Mouse (Mus musculus): ENCODE measurements around the gene Ptprn. TPM values are rescaled to one million over a fixed set of nuclear protein-coding genes. Genes with fewer than 3 reads are reported as not detected.

Gene Ptprn
- polyA plus RNA-seq, 1 experiment: 3.6 TPM

DNA sequence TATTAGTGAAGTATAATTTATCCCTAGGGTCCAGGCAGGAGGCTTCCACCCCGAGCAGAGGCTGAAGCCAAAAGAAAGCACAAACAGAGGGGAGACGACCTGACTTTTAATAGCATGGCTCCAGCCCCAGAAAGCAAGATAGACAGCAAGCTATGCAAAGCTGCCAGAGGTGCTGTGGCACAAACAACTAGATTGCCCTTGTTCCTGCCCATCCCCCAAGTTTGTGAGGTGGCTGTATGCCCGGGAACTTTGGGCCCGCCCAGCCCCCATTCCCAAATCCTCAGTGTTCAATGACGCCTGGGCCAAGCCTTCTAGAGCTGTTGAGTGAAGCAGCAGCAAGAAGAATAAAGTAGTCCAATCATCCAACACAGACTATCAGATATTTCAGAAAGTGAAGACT, 49.4 kb downstream of the Ptprn start:
- no peak overlapping the region for H3ac ChIP-seq (ENCODE audit: control insufficient read depth, insufficient read length)
- H3K27me3 ChIP-seq (ENCODE audit: control insufficient read depth, insufficient read depth, insufficient read length): no peaks in the 10 kb centered on the region
- no peak for TF ChIP-seq TCF3 (IDR thresholded peaks at IDR 0.05; ENCODE audit: insufficient read length, low read depth)
- TF ChIP-seq POLR2AphosphoS2 (IDR thresholded peaks at IDR 0.05; ENCODE audit: insufficient read length, low read depth): no peak
- TF ChIP-seq USF1 (IDR thresholded peaks at IDR 0.05; ENCODE audit: low read depth): no peak
- no peak for TF ChIP-seq MAX (IDR thresholded peaks at IDR 0.05; ENCODE audit: low read depth)
- no peak for TF ChIP-seq REST (IDR thresholded peaks at IDR 0.05; ENCODE audit: insufficient read depth, insufficient read length)
- no peak for TF ChIP-seq TCF12 (IDR thresholded peaks at IDR 0.05; ENCODE audit: insufficient read depth, poor library complexity, severe bottlenecking)
- no peak for TF ChIP-seq MYOG (IDR thresholded peaks at IDR 0.05; ENCODE audit: control insufficient read depth in 1 of 3, insufficient read depth in 1 of 3, insufficient read length in 2 of 3, low read depth in 2 of 3)
- TF ChIP-seq MYOD1 (IDR thresholded peaks at IDR 0.05; ENCODE audit: control insufficient read depth in 1 of 3, insufficient read length in 2 of 3, low read depth in 2 of 3): no peak
- no peak for TF ChIP-seq E2F4 (IDR thresholded peaks at IDR 0.05; ENCODE audit: insufficient read depth)
- no peak for TF ChIP-seq SRF (IDR thresholded peaks at IDR 0.05; ENCODE audit: control insufficient read depth, insufficient read length, low read depth)
- no peak for TF ChIP-seq CEBPB (IDR thresholded peaks at IDR 0.05; ENCODE audit: insufficient read depth, poor library complexity, severe bottlenecking)
- TF ChIP-seq POLR2A (IDR thresholded peaks at IDR 0.05; ENCODE audit: insufficient read length, low read depth): no peak
- H3K4me2 ChIP-seq (ENCODE audit: low read depth): peak overlapping the region; percentile 95
- H3K36me3 ChIP-seq (ENCODE audit: control insufficient read depth, insufficient read depth): peaks cover 22% of the 10 kb centered on the region
- no peak overlapping the region for H3K4me3 ChIP-seq
- H3K79me2 ChIP-seq (ENCODE audit: control insufficient read depth, insufficient read depth): peaks cover 46% of the 10 kb centered on the region

DNA sequence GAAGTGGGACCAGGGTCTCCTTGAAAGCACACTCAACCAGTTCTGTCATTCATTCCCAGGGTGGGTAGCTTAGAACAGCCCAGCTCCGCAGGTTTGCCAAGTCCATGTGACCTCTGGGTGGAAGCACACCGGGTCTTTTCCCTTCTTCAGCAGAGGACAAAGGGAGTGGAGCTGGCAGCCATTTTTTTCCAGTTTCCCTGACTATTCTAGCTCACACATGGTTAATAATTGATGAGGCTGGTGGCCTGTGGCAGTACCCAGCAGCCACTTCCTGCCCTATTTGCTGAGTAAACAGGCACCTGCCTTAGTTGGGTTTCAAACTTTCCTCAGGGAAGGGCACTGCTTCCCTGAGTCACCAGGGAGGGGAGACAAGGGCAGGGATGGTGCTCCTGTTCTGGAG, 49.9 kb downstream of the Ptprn start:
- TF ChIP-seq POLR2A (IDR thresholded peaks at IDR 0.05; ENCODE audit: insufficient read length, low read depth) (no peak), TCF3 (IDR thresholded peaks at IDR 0.05; ENCODE audit: insufficient read length, low read depth) (no peak), POLR2AphosphoS2 (IDR thresholded peaks at IDR 0.05; ENCODE audit: insufficient read length, low read depth) (peak; percentile 5)
- no peak overlapping the region for H3K4me3 ChIP-seq
- no peak overlapping the region for H3ac ChIP-seq (ENCODE audit: control insufficient read depth, insufficient read length)
- H3K27me3 ChIP-seq (ENCODE audit: control insufficient read depth, insufficient read depth, insufficient read length): no peaks in the 10 kb centered on the region
- peaks cover 22% of the 10 kb centered on the region for H3K36me3 ChIP-seq (ENCODE audit: control insufficient read depth, insufficient read depth)
- H3K79me2 ChIP-seq (ENCODE audit: control insufficient read depth, insufficient read depth): peaks cover 46% of the 10 kb centered on the region
- H3K4me2 ChIP-seq (ENCODE audit: low read depth): peak overlapping the region; percentile 95

GRCm38 (mm10) chr1:75213096-75213495, 51.2 kb downstream of the Ptprn start:
- TF ChIP-seq MYOD1 (IDR thresholded peaks at IDR 0.05; ENCODE audit: control insufficient read depth in 1 of 3, insufficient read length in 2 of 3, low read depth in 2 of 3) (no peak), E2F4 (IDR thresholded peaks at IDR 0.05; ENCODE audit: insufficient read depth) (no peak), CEBPB (IDR thresholded peaks at IDR 0.05; ENCODE audit: insufficient read depth, poor library complexity, severe bottlenecking) (no peak), POLR2A (IDR thresholded peaks at IDR 0.05; ENCODE audit: insufficient read length, low read depth) (no peak), MAX (IDR thresholded peaks at IDR 0.05; ENCODE audit: low read depth) (no peak), REST (IDR thresholded peaks at IDR 0.05; ENCODE audit: insufficient read depth, insufficient read length) (no peak), MYOG (IDR thresholded peaks at IDR 0.05; ENCODE audit: control insufficient read depth in 1 of 3, insufficient read depth in 1 of 3, insufficient read length in 2 of 3, low read depth in 2 of 3) (no peak), TCF3 (IDR thresholded peaks at IDR 0.05; ENCODE audit: insufficient read length, low read depth) (no peak), POLR2AphosphoS2 (IDR thresholded peaks at IDR 0.05; ENCODE audit: insufficient read length, low read depth) (no peak), USF1 (IDR thresholded peaks at IDR 0.05; ENCODE audit: low read depth) (no peak), SRF (IDR thresholded peaks at IDR 0.05; ENCODE audit: control insufficient read depth, insufficient read length, low read depth) (no peak), TCF12 (IDR thresholded peaks at IDR 0.05; ENCODE audit: insufficient read depth, poor library complexity, severe bottlenecking) (no peak)
- peaks cover 46% of the 10 kb centered on the region for H3K79me2 ChIP-seq (ENCODE audit: control insufficient read depth, insufficient read depth)
- H3ac ChIP-seq (ENCODE audit: control insufficient read depth, insufficient read length): no peak overlapping the region
- no peak overlapping the region for H3K4me2 ChIP-seq (ENCODE audit: low read depth)
- H3K36me3 ChIP-seq (ENCODE audit: control insufficient read depth, insufficient read depth): peaks cover 22% of the 10 kb centered on the region
- no peak overlapping the region for H3K4me3 ChIP-seq
- H3K27me3 ChIP-seq (ENCODE audit: control insufficient read depth, insufficient read depth, insufficient read length): no peaks in the 10 kb centered on the region

GRCm38 (mm10) chr1:75212542-75212941, 51.8 kb downstream of the Ptprn start:
- H3K79me2 ChIP-seq (ENCODE audit: control insufficient read depth, insufficient read depth): peaks cover 40% of the 10 kb centered on the region
- H3ac ChIP-seq (ENCODE audit: control insufficient read depth, insufficient read length): no peak overlapping the region
- no peak for TF ChIP-seq MYOG (IDR thresholded peaks at IDR 0.05; ENCODE audit: control insufficient read depth in 1 of 3, insufficient read depth in 1 of 3, insufficient read length in 2 of 3, low read depth in 2 of 3)
- TF ChIP-seq POLR2A (IDR thresholded peaks at IDR 0.05; ENCODE audit: insufficient read length, low read depth): no peak
- TF ChIP-seq MYOD1 (IDR thresholded peaks at IDR 0.05; ENCODE audit: control insufficient read depth in 1 of 3, insufficient read length in 2 of 3, low read depth in 2 of 3): no peak
- TF ChIP-seq USF1 (IDR thresholded peaks at IDR 0.05; ENCODE audit: low read depth): no peak
- no peak for TF ChIP-seq TCF3 (IDR thresholded peaks at IDR 0.05; ENCODE audit: insufficient read length, low read depth)
- peak; percentile 21 for TF ChIP-seq POLR2AphosphoS2 (IDR thresholded peaks at IDR 0.05; ENCODE audit: insufficient read length, low read depth)
- no peak for TF ChIP-seq SRF (IDR thresholded peaks at IDR 0.05; ENCODE audit: control insufficient read depth, insufficient read length, low read depth)
- H3K27me3 ChIP-seq (ENCODE audit: control insufficient read depth, insufficient read depth, insufficient read length): no peaks in the 10 kb centered on the region
- H3K4me3 ChIP-seq: peak overlapping the region; percentile 88
- peaks cover 22% of the 10 kb centered on the region for H3K36me3 ChIP-seq (ENCODE audit: control insufficient read depth, insufficient read depth)
- peak overlapping the region; percentile 94 for H3K4me2 ChIP-seq (ENCODE audit: low read depth)

GRCm38 (mm10) chr1:75211141-75211708, 53.1 kb downstream of the Ptprn start:
- H3K4me3 ChIP-seq: peak overlapping the region; percentile 88
- H3K79me2 ChIP-seq (ENCODE audit: control insufficient read depth, insufficient read depth): peaks cover 30% of the 10 kb centered on the region
- no peaks in the 10 kb centered on the region for H3K27me3 ChIP-seq (ENCODE audit: control insufficient read depth, insufficient read depth, insufficient read length)
- peak overlapping the region; percentile 94 for H3K4me2 ChIP-seq (ENCODE audit: low read depth)
- no peak for TF ChIP-seq MYOD1 (IDR thresholded peaks at IDR 0.05; ENCODE audit: control insufficient read depth in 1 of 3, insufficient read length in 2 of 3, low read depth in 2 of 3)
- TF ChIP-seq POLR2AphosphoS2 (IDR thresholded peaks at IDR 0.05; ENCODE audit: insufficient read length, low read depth): peak; percentile 56
- H3ac ChIP-seq (ENCODE audit: control insufficient read depth, insufficient read length): peak overlapping the region; percentile 64
- peaks cover 22% of the 10 kb centered on the region for H3K36me3 ChIP-seq (ENCODE audit: control insufficient read depth, insufficient read depth)
